Mouse (Mus musculus) intestine, embryonic 16.5 days (tissue): ENCODE measurements at regions not wholly inside any gene's neighbourhood (a gene's known extent, or its start where the extent isn't known, plus 50 kb on each side); places are given as distances from the start of the nearest gene placed in this dataset.
A peak's percentile ranks its signal among the peaks of the same experiment; 100 is the strongest.

Experiments used
- ATAC-seq: fragments of 200-750 bp; cut with Nextera tagmentation; 2 replicates; pipeline ENCODE4 v1.8.0; 2017; ENCODE audit warnings: moderate TSS enrichment, moderate library complexity
- H3K27ac ChIP-seq: fragments of 300-500 bp; sonication (generic); 2 replicates; pipeline ENCODE4 v1.5.1; 2014; ENCODE audit warnings: mild to moderate bottlenecking, low read length
- H3K27me3 ChIP-seq: fragments of 300-500 bp; sonication (generic); replicated peaks from 2 replicates; pipeline ENCODE4 v1.6.1; 2014; ENCODE audit warnings: low read length, control low read depth, mixed read lengths; ENCODE audit not compliant: control insufficient read depth, insufficient read depth
- H3K36me3 ChIP-seq: fragments of 300-500 bp; sonication (generic); 2 replicates; pipeline ENCODE4 v1.6.1; 2014; ENCODE audit warnings: low read length, control low read depth; ENCODE audit not compliant: control insufficient read depth, insufficient read depth
- H3K4me1 ChIP-seq: fragments of 300-500 bp; sonication (generic); 2 replicates; pipeline ENCODE4 v1.6.1; 2014; ENCODE audit warnings: low read length, control low read depth, mixed read lengths; ENCODE audit not compliant: control insufficient read depth, insufficient read depth
- H3K4me2 ChIP-seq: fragments of 300-500 bp; sonication (generic); 2 replicates; pipeline ENCODE4 v1.6.1; 2014; ENCODE audit warnings: low read depth, low read length, control low read depth
- H3K4me3 ChIP-seq: fragments of 300-500 bp; sonication (generic); 2 replicates; pipeline ENCODE4 v1.5.1; 2014; ENCODE audit warnings: mild to moderate bottlenecking, low read length
- H3K9ac ChIP-seq: fragments of 300-500 bp; sonication (generic); 2 replicates; pipeline ENCODE4 v1.6.1; 2014; ENCODE audit warnings: low read depth, low read length
- H3K9me3 ChIP-seq: fragments of 300-500 bp; sonication (generic); 2 replicates; pipeline ENCODE4 v1.6.1; 2016; ENCODE audit warnings: low read length, control low read depth; ENCODE audit not compliant: control insufficient read depth
- WGBS: fragments of 180-500 bp; shearing (Covaris S2); extraction: QIAGEN DNeasy Blood & Tissue Kit; methylation state at CpG from one replicate; pipeline ENCODE4 v1.1.7; 2014; 5-methylcytosine and 5-hydroxymethylcytosine counted together

DNA sequence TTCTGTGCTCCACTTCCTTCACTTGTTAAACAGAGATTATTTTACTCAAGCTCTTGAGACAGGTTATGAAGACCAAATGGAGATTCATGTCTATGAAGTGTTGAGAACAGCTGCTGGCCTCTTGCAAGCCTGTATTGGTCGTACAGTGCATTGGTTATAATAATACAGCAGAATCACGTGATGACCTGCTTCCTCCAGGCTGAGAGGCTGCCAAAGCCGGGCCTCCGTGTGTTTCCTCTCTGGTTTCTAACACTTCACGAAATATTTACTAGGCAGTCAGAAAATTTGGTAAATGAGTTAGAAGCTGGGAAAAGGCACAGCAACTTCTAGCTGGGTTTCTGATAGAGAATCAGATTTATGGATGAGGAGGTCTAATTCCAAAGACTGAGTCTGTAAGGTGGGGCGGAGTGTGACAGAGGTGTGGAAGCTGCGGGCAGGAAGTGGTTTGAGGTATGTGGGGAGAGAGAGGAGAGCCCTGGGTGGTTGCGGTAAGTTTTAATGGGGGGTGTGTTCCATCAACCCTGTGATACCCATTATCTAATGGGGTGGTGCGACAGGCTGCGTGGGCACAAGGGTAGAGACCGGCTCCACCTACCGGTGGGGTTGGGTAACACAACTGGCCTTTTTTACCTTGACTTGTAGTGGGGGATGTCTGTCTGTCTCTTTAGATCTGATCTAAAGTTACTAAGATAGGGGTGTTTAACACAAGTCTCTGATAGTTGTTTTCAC is 159.5 kb downstream of the Plpp3 start:
- no peak for ATAC-seq
- Histone ChIP-seq H3K4me3 (no peak overlapping the region), H3K36me3 (no peaks in the 10 kb centered on the region), H3K9me3 (no peaks in the 10 kb centered on the region), H3K9ac (no peak overlapping the region), H3K27ac (no peak overlapping the region), H3K4me2 (no peak overlapping the region), H3K4me1 (no peaks in the 10 kb centered on the region), H3K27me3 (no peaks in the 10 kb centered on the region)
- 59% methylated on average over 12 of the region's 12 CpGs for WGBS

DNA sequence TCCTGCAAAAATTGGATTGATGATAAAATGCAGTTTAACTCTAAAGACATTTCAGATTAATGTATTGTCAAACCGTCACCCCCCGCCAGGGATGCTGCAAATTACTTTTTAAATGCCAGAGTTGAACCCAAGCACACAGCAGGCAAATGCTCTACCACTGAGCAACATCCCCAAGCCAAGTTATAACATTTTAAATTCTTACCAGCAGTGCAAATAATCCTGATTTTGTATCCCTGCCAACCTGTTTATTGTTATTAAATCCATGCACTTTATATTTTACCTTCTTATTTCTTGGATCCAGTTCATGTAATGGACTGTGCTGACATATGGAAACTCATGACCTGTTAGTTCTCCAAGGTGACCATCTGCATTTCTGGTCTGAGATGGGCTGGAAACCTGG is 161.3 kb downstream of the Plpp3 start:
- H3K4me1 ChIP-seq = no peaks in the 10 kb centered on the region
- 87% methylated on average over 2 of the region's 2 CpGs for WGBS
- no peak overlapping the region for H3K27ac ChIP-seq
- no peaks in the 10 kb centered on the region for H3K36me3 ChIP-seq
- H3K27me3 ChIP-seq = no peaks in the 10 kb centered on the region
- H3K9me3 ChIP-seq = no peaks in the 10 kb centered on the region
- H3K4me2 ChIP-seq = no peak overlapping the region
- no peak overlapping the region for H3K4me3 ChIP-seq
- no peak for ATAC-seq
- no peak overlapping the region for H3K9ac ChIP-seq

DNA sequence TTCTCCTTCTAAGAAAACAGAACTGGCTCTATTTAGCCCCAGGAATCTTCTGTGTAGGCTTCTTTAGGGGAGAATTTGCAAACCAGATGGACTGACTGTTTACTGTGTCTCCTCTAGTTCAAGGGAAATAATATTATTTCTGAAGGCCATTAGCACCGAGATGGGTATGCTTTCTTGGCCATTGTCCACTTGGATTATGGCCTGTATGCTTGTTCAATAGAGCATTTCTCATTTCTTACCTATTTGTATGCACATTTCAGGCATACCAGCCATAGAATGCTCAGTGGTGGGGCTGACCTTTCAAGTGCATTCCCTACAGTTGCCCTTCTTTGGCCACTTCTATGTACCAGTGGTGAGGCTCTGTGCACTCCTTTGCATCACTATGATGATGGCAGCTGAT is 166.3 kb downstream of the Plpp3 start:
- H3K4me1 ChIP-seq = no peaks in the 10 kb centered on the region
- 55% methylated on average over 1 of the region's 1 CpGs for WGBS
- ATAC-seq = no peak
- H3K27me3 ChIP-seq = no peaks in the 10 kb centered on the region
- no peak overlapping the region for H3K4me3 ChIP-seq
- H3K9me3 ChIP-seq = no peaks in the 10 kb centered on the region
- H3K27ac ChIP-seq = no peak overlapping the region
- no peaks in the 10 kb centered on the region for H3K36me3 ChIP-seq
- H3K9ac ChIP-seq = no peak overlapping the region
- no peak overlapping the region for H3K4me2 ChIP-seq

DNA sequence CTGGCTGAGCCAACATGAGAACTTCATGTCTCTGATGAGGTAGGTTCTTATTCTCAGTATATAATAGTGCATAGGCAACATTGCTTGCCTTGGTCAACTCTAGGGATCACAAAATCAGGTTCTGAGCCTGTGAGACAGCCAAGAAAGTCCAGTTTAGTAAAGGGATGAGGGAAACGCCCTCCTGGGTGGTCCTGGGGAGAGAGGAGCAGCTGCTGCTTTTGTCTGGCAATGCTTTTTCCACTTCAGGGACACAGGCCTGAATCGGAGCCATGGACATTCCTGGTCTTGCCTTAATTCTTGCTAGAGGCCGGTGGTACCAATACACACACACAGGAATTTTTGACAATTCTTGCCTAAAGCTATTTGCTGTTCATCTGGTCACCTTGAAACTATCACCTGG is 169.8 kb downstream of the Plpp3 start:
- Histone ChIP-seq H3K4me2 (no peak overlapping the region), H3K9ac (no peak overlapping the region), H3K9me3 (no peaks in the 10 kb centered on the region), H3K27me3 (no peaks in the 10 kb centered on the region), H3K4me1 (no peaks in the 10 kb centered on the region), H3K4me3 (no peak overlapping the region), H3K36me3 (no peaks in the 10 kb centered on the region), H3K27ac (no peak overlapping the region)
- no peak for ATAC-seq
- whole genome bisulfite sequencing = 62% methylated on average over 3 of the region's 3 CpGs

DNA sequence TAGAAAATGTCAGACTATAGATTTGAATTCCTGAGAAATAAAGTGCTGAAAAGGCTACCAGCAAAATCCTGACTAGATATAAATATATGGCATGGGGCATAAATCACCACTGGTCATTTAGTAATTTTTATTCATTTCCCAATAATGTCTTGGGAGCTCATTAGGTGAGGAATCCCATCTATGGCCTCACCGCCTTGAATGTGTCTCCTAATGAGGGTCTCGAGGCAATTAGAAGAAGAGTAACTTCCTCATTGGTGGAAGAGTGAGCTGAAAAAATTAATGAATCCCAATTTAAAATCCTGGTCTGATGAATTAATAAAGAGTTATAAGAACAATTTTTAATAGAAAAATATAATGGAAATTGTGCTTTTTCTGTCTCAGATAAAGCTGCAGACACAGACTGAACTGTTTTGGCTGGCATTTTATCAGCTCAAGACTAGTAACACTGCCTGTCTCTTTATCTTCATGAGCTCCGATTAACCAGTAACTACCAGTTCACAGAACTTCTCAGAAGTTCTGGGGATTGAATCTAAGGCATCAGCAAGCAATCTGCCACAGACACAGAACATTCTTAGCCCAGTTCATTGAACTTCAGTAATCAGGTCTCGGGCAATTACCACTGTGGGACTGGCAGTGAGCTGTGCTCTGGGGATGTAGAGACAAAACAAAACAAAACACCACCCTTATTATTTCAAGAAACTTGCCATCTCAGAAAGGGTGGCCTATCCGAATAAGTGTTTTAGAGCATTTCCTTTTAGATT is 170.7 kb downstream of the Plpp3 start:
- Histone ChIP-seq H3K9ac (no peak overlapping the region), H3K4me1 (no peaks in the 10 kb centered on the region), H3K27me3 (no peaks in the 10 kb centered on the region), H3K36me3 (no peaks in the 10 kb centered on the region), H3K4me3 (no peak overlapping the region), H3K9me3 (no peaks in the 10 kb centered on the region), H3K27ac (no peak overlapping the region), H3K4me2 (no peak overlapping the region)
- no peak for ATAC-seq
- WGBS = 85% methylated on average over 5 of the region's 5 CpGs

DNA sequence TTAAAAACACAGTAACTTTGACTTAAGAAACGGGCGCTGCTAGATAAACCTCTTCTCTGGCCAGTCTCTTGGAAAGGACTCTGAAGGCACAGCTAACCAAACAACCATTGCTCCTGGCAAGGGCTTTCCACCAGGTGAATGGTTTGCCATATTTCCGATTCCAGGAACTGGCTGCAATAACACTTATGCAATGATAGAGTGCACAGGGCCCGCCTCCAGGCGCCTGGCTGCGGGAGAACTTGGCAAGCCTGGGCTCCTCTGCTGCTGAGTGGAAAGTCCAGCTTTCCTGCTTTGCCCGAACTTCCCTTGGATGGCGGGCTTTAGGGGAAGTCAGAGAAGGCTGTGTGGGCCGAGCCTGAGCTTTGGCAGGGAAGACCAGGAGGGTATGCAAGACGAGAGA is 171.6 kb downstream of the Plpp3 start:
- no peaks in the 10 kb centered on the region for H3K27me3 ChIP-seq
- H3K4me1 ChIP-seq = no peaks in the 10 kb centered on the region
- no peaks in the 10 kb centered on the region for H3K36me3 ChIP-seq
- no peak overlapping the region for H3K4me3 ChIP-seq
- 68% methylated on average over 10 of the region's 10 CpGs for WGBS
- H3K27ac ChIP-seq = no peak overlapping the region
- no peak overlapping the region for H3K9ac ChIP-seq
- H3K9me3 ChIP-seq = no peaks in the 10 kb centered on the region
- no peak overlapping the region for H3K4me2 ChIP-seq
- peak; percentile 52 for ATAC-seq

DNA sequence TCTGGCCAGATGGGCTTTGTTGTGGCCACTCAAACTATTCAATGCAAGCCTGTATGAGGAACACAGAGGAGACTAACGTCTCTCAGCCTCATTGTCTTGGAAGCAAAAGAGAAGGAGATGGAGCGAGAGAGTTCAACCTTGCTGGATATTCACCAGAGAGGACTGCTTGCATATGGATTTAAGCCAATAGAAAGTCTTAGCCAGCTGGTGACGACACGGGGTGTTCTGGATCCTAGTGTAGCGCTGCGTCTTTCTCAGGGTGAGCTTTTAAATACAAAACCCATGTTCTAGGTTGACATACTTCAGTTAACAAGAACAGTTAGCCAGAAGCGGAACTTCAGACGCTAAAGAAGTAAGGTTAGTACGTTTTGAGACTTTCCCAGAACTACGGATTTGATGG is 174.9 kb downstream of the Plpp3 start:
- no peaks in the 10 kb centered on the region for H3K4me1 ChIP-seq
- no peaks in the 10 kb centered on the region for H3K9me3 ChIP-seq
- H3K9ac ChIP-seq = no peak overlapping the region
- no peaks in the 10 kb centered on the region for H3K36me3 ChIP-seq
- WGBS = 83% methylated on average over 10 of the region's 10 CpGs
- no peaks in the 10 kb centered on the region for H3K27me3 ChIP-seq
- ATAC-seq = no peak
- no peak overlapping the region for H3K27ac ChIP-seq
- no peak overlapping the region for H3K4me3 ChIP-seq
- no peak overlapping the region for H3K4me2 ChIP-seq

DNA sequence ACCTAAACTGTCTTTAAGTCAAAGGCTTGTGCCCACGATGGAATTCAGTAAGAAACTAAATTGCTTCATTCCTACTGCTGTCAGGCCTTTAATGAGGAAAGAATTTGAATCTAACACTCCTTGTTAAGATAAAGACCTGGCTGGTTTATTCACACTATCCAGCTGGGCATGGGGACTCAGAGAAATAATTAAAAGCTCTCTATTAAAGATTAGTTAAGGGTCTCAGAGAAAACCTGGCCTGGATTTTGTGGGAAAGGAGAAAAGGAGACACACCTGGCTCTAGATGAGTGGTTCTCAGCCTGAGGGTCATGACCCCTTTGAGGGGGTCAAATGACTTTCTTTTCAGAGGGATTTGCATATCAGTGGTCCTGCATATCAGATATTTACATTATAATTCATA is 178.7 kb downstream of the Plpp3 start:
- H3K4me1 ChIP-seq = no peaks in the 10 kb centered on the region
- H3K4me2 ChIP-seq = no peak overlapping the region
- 33% methylated on average over 1 of the region's 1 CpGs for WGBS
- no peaks in the 10 kb centered on the region for H3K27me3 ChIP-seq
- no peak overlapping the region for H3K27ac ChIP-seq
- H3K9me3 ChIP-seq = no peaks in the 10 kb centered on the region
- H3K4me3 ChIP-seq = no peak overlapping the region
- no peak for ATAC-seq
- H3K9ac ChIP-seq = no peak overlapping the region
- no peaks in the 10 kb centered on the region for H3K36me3 ChIP-seq

DNA sequence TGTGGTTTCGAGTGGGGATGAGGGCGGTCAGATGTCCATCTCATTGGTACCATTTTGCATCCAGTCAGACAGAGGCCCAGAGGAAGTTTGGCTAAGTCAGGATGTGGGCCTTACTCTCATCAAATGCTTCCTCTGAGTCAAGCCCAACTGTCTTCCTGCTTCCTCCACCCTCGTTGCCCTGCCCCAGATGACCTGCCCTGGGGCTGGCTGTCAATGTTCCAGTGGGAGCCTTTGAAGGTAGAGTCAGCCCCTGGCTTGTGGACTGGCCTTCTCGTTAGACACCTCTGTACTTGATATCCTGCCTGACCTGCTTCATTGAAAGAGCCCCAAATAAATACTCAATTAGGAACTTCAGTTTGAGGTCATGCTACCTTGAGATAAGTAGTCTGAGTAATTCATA is 179.4 kb downstream of the Plpp3 start:
- 78% methylated on average over 4 of the region's 4 CpGs for WGBS
- no peaks in the 10 kb centered on the region for H3K27me3 ChIP-seq
- no peak for ATAC-seq
- no peaks in the 10 kb centered on the region for H3K9me3 ChIP-seq
- H3K27ac ChIP-seq = no peak overlapping the region
- H3K4me2 ChIP-seq = no peak overlapping the region
- H3K36me3 ChIP-seq = no peaks in the 10 kb centered on the region
- H3K4me3 ChIP-seq = no peak overlapping the region
- no peak overlapping the region for H3K9ac ChIP-seq
- no peaks in the 10 kb centered on the region for H3K4me1 ChIP-seq
